Mouse (Mus musculus): ENCODE data around the gene Oxnad1. TPM values are rescaled to one million over a fixed set of nuclear protein-coding genes. Genes with fewer than 3 reads are reported as not detected.

Gene Oxnad1
- polyA plus RNA-seq, 1 experiment from 2014 or later = 29.0 TPM

DNA sequence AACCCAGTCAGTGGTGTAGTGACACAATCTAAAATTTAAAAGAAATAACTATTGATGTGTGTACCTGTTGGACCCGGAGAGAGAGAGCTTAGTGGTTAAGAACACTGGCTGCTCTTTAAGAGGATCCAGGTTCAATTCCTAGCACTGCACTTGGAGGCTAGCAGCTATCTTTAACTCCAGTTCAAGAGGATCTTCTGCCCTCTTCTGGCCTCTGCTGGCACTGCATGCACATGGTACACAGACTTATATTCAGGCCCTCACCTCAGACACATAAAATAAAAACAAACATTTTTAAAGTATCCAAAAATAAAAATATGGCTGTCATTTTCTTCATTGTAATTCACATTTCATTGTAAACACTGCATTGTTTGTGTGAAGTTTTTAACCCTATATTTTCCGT, 28.5 kb upstream of the Oxnad1 start:
- H3K9me3 ChIP-seq (ENCODE audit: control insufficient read depth, low read length) = no peaks in the 10 kb centered on the region
- no peak for ATAC-seq
- no peak overlapping the region for H3K27ac ChIP-seq (ENCODE audit: low read depth, low read length)
- H3K9ac ChIP-seq (ENCODE audit: low read depth, low read length) = no peak overlapping the region
- no peaks in the 10 kb centered on the region for H3K4me1 ChIP-seq (ENCODE audit: control insufficient read depth, insufficient read depth, low read depth, low read length)
- H3K36me3 ChIP-seq (ENCODE audit: control insufficient read depth, insufficient read depth, low read length) = no peaks in the 10 kb centered on the region
- no peaks in the 10 kb centered on the region for H3K27me3 ChIP-seq (replicated peaks; ENCODE audit: control insufficient read depth, insufficient read depth, low read length)
- 96% methylated on average over 2 of the region's 2 CpGs for WGBS
- H3K4me3 ChIP-seq (ENCODE audit: low read length) = no peak overlapping the region
- H3K4me2 ChIP-seq (ENCODE audit: low read length) = no peak overlapping the region

GRCm38 (mm10) chr14:32057664-32058063, 27.5 kb upstream of the Oxnad1 start:
- no peak overlapping the region for H3K9ac ChIP-seq (ENCODE audit: low read depth, low read length)
- no peaks in the 10 kb centered on the region for H3K9me3 ChIP-seq (ENCODE audit: control insufficient read depth, low read length)
- WGBS = 93% methylated on average over 4 of the region's 4 CpGs
- H3K4me2 ChIP-seq (ENCODE audit: low read length) = no peak overlapping the region
- no peak for ATAC-seq
- no peaks in the 10 kb centered on the region for H3K4me1 ChIP-seq (ENCODE audit: control insufficient read depth, insufficient read depth, low read depth, low read length)
- H3K36me3 ChIP-seq (ENCODE audit: control insufficient read depth, insufficient read depth, low read length) = no peaks in the 10 kb centered on the region
- H3K27ac ChIP-seq (ENCODE audit: low read depth, low read length) = no peak overlapping the region
- H3K27me3 ChIP-seq (replicated peaks; ENCODE audit: control insufficient read depth, insufficient read depth, low read length) = no peaks in the 10 kb centered on the region
- no peak overlapping the region for H3K4me3 ChIP-seq (ENCODE audit: low read length)

GRCm38 (mm10) chr14:32061398-32061797, 23.8 kb upstream of the Oxnad1 start:
- no peak for ATAC-seq
- WGBS = 93% methylated on average over 4 of the region's 4 CpGs
- no peak overlapping the region for H3K4me2 ChIP-seq (ENCODE audit: low read length)
- no peak overlapping the region for H3K9ac ChIP-seq (ENCODE audit: low read depth, low read length)
- no peaks in the 10 kb centered on the region for H3K4me1 ChIP-seq (ENCODE audit: control insufficient read depth, insufficient read depth, low read depth, low read length)
- no peak overlapping the region for H3K27ac ChIP-seq (ENCODE audit: low read depth, low read length)
- peaks cover 2% of the 10 kb centered on the region; the same call in 1 of the 2 replicates for H3K9me3 ChIP-seq (ENCODE audit: control insufficient read depth, low read length)
- no peak overlapping the region for H3K4me3 ChIP-seq (ENCODE audit: low read length)
- H3K36me3 ChIP-seq (ENCODE audit: control insufficient read depth, insufficient read depth, low read length) = no peaks in the 10 kb centered on the region
- H3K27me3 ChIP-seq (replicated peaks; ENCODE audit: control insufficient read depth, insufficient read depth, low read length) = no peaks in the 10 kb centered on the region

DNA sequence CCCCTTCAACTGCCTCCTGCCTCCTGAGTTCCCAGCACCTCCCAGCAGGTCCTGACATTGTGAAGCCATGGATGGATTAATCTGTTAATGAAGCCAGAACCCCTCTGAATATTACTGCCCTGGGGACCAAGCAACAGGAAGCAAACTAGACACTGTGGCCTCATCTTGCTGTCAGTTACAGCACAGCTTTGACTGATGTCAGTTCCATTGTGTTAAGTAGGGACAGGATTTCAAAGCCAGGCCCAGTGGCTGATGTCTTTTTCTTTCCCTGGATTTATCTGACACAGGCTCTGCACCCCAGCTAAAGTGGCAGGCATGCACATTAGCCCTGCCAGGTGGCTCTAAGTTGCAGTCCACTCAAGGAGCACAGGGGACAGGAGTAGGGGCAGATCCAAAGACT, 12.4 kb upstream of the Oxnad1 start:
- Histone ChIP-seq H3K9ac (ENCODE audit: low read depth, low read length) (no peak overlapping the region), H3K4me1 (ENCODE audit: control insufficient read depth, insufficient read depth, low read depth, low read length) (no peaks in the 10 kb centered on the region), H3K27ac (ENCODE audit: low read depth, low read length) (no peak overlapping the region), H3K4me2 (ENCODE audit: low read length) (no peak overlapping the region), H3K9me3 (ENCODE audit: control insufficient read depth, low read length) (no peaks in the 10 kb centered on the region), H3K36me3 (ENCODE audit: control insufficient read depth, insufficient read depth, low read length) (no peaks in the 10 kb centered on the region), H3K4me3 (ENCODE audit: low read length) (no peak overlapping the region), H3K27me3 (replicated peaks; ENCODE audit: control insufficient read depth, insufficient read depth, low read length) (no peaks in the 10 kb centered on the region)
- ATAC-seq = no peak

DNA sequence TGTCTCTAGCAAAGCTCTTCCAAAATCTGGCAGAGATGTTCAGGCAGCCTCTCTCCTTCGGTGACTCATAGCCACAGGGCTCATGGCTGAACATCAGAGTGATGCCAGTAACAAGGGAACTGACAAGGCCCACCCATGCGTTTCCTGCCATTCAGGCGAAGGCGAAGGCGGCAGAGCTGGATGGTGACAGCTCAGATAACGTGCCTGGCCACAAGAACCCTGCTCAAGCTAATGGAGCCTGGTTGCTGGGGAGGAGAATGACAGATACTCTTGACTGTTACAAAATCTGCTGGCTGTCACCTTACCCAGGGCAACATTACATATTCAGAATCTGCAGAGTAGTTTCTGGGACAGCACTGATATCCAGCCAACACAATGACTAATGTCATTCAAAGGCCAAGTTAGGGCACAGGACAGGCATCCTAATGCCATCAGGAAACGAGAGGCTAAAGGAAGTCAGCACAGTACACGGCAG, 11.9 kb upstream of the Oxnad1 start:
- no peaks in the 10 kb centered on the region for H3K9me3 ChIP-seq (ENCODE audit: control insufficient read depth, low read length)
- H3K9ac ChIP-seq (ENCODE audit: low read depth, low read length) = no peak overlapping the region
- no peak overlapping the region for H3K4me3 ChIP-seq (ENCODE audit: low read length)
- 63% methylated on average over 8 of the region's 8 CpGs for WGBS
- no peaks in the 10 kb centered on the region for H3K27me3 ChIP-seq (replicated peaks; ENCODE audit: control insufficient read depth, insufficient read depth, low read length)
- no peaks in the 10 kb centered on the region for H3K4me1 ChIP-seq (ENCODE audit: control insufficient read depth, insufficient read depth, low read depth, low read length)
- H3K4me2 ChIP-seq (ENCODE audit: low read length) = no peak overlapping the region
- no peaks in the 10 kb centered on the region for H3K36me3 ChIP-seq (ENCODE audit: control insufficient read depth, insufficient read depth, low read length)
- no peak overlapping the region for H3K27ac ChIP-seq (ENCODE audit: low read depth, low read length)
- no peak for ATAC-seq

DNA sequence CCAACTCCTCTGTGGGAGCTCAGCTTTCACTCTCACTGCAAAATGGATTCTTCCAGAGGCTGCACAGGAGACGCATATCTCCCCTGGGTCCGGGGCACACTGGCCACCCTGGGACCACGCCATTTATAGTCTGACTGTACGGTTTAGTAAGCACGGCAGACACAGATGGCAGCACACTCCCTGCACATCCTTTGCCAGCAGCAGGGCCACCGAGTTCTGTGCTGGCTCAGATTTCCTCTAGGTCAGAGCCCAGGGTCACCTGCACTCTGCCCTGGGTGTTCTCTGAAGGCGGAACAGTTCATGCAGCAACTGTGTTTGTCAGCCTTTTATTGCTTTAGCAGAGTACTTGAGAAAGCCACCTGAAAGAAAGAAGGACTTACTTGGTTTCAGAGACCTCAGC, 11.3 kb upstream of the Oxnad1 start:
- Histone ChIP-seq H3K4me2 (ENCODE audit: low read length) (no peak overlapping the region), H3K9me3 (ENCODE audit: control insufficient read depth, low read length) (no peaks in the 10 kb centered on the region), H3K4me1 (ENCODE audit: control insufficient read depth, insufficient read depth, low read depth, low read length) (no peaks in the 10 kb centered on the region), H3K27ac (ENCODE audit: low read depth, low read length) (no peak overlapping the region), H3K27me3 (replicated peaks; ENCODE audit: control insufficient read depth, insufficient read depth, low read length) (no peaks in the 10 kb centered on the region), H3K9ac (ENCODE audit: low read depth, low read length) (no peak overlapping the region), H3K4me3 (ENCODE audit: low read length) (no peak overlapping the region), H3K36me3 (ENCODE audit: control insufficient read depth, insufficient read depth, low read length) (no peaks in the 10 kb centered on the region)
- 70% methylated on average over 7 of the region's 7 CpGs for WGBS
- ATAC-seq = no peak

DNA sequence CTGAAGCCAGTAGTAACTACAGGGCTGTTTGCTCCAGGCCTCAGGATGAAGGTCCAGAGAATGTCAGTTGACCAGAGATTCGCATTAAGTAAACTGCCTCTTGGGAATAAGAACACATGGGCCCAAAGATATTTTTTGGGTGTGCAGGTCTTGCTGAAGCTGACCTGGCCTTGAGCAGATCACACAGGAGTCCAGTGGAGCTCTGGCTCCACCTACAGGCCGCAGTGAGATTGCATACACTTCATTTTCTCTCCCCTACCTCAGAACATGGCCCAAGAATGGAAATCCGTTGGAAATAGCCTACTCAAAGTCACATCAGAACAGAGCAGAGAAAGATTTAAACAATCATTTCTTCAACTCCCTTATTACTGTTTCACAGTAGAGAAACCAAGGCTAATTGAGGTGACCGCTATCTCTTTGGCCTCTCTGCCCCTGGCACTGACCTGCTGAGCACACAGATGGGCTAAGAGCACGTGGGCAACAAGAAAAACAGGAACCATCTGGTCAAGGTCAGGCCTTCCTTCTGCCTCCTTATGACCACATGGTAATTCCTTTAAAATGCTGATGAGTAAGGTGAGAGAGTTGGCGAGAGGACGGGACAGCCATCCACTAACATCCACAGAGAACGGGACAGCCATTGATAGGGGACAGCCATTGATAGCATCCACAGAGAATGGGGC, 8.1 kb upstream of the Oxnad1 start:
- no peaks in the 10 kb centered on the region for H3K4me1 ChIP-seq (ENCODE audit: control insufficient read depth, insufficient read depth, low read depth, low read length)
- no peak overlapping the region for H3K9ac ChIP-seq (ENCODE audit: low read depth, low read length)
- H3K4me3 ChIP-seq (ENCODE audit: low read length) = no peak overlapping the region
- ATAC-seq = peak; percentile 73
- no peak overlapping the region for H3K27ac ChIP-seq (ENCODE audit: low read depth, low read length)
- H3K9me3 ChIP-seq (ENCODE audit: control insufficient read depth, low read length) = no peaks in the 10 kb centered on the region
- H3K36me3 ChIP-seq (ENCODE audit: control insufficient read depth, insufficient read depth, low read length) = peaks cover 6% of the 10 kb centered on the region
- 52% methylated on average over 8 of the region's 8 CpGs for WGBS
- no peak overlapping the region for H3K4me2 ChIP-seq (ENCODE audit: low read length)
- H3K27me3 ChIP-seq (replicated peaks; ENCODE audit: control insufficient read depth, insufficient read depth, low read length) = no peaks in the 10 kb centered on the region

DNA sequence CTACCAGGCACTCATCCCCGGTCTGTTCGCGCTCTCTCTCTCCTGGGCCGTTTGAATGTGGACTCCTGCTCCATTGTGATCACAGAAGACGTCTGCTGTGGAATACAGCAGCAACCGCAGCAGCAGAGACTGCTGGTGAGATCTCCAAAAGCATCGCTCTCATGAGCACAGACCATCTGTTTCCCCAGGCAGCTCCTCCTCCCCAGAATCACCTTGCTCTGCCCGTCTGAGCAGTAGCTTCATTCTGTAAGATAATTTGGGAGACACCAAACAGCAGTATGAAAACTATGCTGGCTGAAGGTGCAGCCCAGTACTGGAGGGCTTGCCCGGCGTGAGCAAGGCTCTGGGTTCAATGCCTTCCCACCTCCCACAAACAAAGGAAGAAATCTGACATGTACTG, 4.1 kb upstream of the Oxnad1 start:
- whole genome bisulfite sequencing = 84% methylated on average over 10 of the region's 10 CpGs
- no peaks in the 10 kb centered on the region for H3K27me3 ChIP-seq (replicated peaks; ENCODE audit: control insufficient read depth, insufficient read depth, low read length)
- H3K4me3 ChIP-seq (ENCODE audit: low read length) = no peak overlapping the region
- no peak overlapping the region for H3K4me2 ChIP-seq (ENCODE audit: low read length)
- H3K36me3 ChIP-seq (ENCODE audit: control insufficient read depth, insufficient read depth, low read length) = peaks cover 15% of the 10 kb centered on the region
- H3K9me3 ChIP-seq (ENCODE audit: control insufficient read depth, low read length) = no peaks in the 10 kb centered on the region
- no peak for ATAC-seq
- no peak overlapping the region for H3K27ac ChIP-seq (ENCODE audit: low read depth, low read length)
- no peak overlapping the region for H3K9ac ChIP-seq (ENCODE audit: low read depth, low read length)
- peaks cover 7% of the 10 kb centered on the region for H3K4me1 ChIP-seq (ENCODE audit: control insufficient read depth, insufficient read depth, low read depth, low read length)

DNA sequence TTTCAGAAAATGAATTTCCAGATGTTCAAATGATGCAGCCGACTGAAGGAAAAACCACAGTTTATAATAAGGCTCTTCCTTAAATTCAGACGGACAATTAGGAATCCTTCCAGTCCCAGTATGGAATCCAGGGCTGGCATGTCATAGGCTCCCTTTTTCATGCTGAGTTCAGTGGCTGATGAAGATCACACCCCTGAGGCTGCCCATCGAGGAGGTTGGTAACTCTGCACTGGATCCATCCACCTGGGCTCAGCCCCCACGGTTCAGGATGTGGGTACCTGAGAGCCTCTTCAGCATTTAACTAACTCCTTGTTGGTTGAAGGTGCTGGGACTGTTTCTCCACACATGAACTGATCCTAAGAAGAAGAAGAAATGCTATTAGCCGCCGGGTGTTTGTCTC, 2.3 kb upstream of the Oxnad1 start:
- Histone ChIP-seq H3K36me3 (ENCODE audit: control insufficient read depth, insufficient read depth, low read length) (peaks cover 15% of the 10 kb centered on the region), H3K9ac (ENCODE audit: low read depth, low read length) (no peak overlapping the region), H3K4me1 (ENCODE audit: control insufficient read depth, insufficient read depth, low read depth, low read length) (peaks cover 19% of the 10 kb centered on the region), H3K4me3 (ENCODE audit: low read length) (no peak overlapping the region), H3K27ac (ENCODE audit: low read depth, low read length) (no peak overlapping the region), H3K27me3 (replicated peaks; ENCODE audit: control insufficient read depth, insufficient read depth, low read length) (no peaks in the 10 kb centered on the region), H3K4me2 (ENCODE audit: low read length) (no peak overlapping the region), H3K9me3 (ENCODE audit: control insufficient read depth, low read length) (no peaks in the 10 kb centered on the region)
- 96% methylated on average over 6 of the region's 6 CpGs for WGBS
- no peak for ATAC-seq

DNA sequence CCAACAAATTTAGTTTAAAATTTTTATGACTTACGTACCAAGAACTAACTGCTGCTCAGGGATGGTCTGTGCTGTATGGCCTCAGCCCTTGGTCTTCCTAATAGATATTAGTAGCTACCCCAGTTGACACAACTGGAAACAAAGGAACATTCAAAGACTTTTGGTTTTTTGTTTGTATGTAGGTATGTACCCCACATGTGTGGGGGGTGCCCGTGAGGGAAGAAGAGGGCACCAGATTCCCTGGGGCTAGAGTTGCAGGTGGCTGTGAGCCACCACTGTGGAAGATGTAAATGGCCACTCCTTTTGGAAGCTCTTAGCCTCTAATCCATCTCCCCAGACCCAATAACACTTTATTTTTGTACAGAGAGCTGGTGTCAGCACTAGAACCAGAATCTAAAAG, 1.7 kb upstream of the Oxnad1 start:
- Histone ChIP-seq H3K9me3 (ENCODE audit: control insufficient read depth, low read length) (no peaks in the 10 kb centered on the region), H3K4me2 (ENCODE audit: low read length) (no peak overlapping the region), H3K27ac (ENCODE audit: low read depth, low read length) (no peak overlapping the region), H3K27me3 (replicated peaks; ENCODE audit: control insufficient read depth, insufficient read depth, low read length) (no peaks in the 10 kb centered on the region), H3K4me3 (ENCODE audit: low read length) (no peak overlapping the region), H3K36me3 (ENCODE audit: control insufficient read depth, insufficient read depth, low read length) (peaks cover 15% of the 10 kb centered on the region), H3K4me1 (ENCODE audit: control insufficient read depth, insufficient read depth, low read depth, low read length) (peaks cover 19% of the 10 kb centered on the region), H3K9ac (ENCODE audit: low read depth, low read length) (no peak overlapping the region)
- ATAC-seq = no peak
- WGBS = 98% methylated on average over 2 of the region's 2 CpGs

Data from hindbrain, embryonic 16.5 days (tissue).